Mouse (Mus musculus): Measurements from ENCODE around the gene Prdx2. TPM values are rescaled to one million over a fixed set of nuclear protein-coding genes. Genes with fewer than 3 reads are reported as not detected.

Prdx2 gene
- 100 to 1,000 TPM; 665 to 681 TPM for total RNA-seq (2021)

- peak; percentile 88 for DNase-seq
- intact Hi-C loops (cut with DNase I), result no loop called here
Measured at GRCm38 (mm10) chr8:84969241-84970134, at the start of gene Prdx2, which contains the start of the genes Gm49661 and Rnaseh2a. TSS of gene Prdx2 (plus strand) at chr8:84969587. TSS of gene Gm49661 (minus strand) at chr8:84969433. TSS of gene Rnaseh2a (minus strand) at chr8:84969767.

GRCm38 (mm10) chr8:84921596-84921995, 47.8 kb upstream of the Prdx2 start:
- intact Hi-C loops (cut with DNase I), result no loop called here

GRCm38 (mm10) chr8:84925557-84925956, 43.8 kb upstream of the Prdx2 start:
- no peak for DNase-seq
- intact Hi-C loops (cut with DNase I), result no loop called here

More at GRCm38 (mm10) chr8:84921596-84921995, 47.8 kb upstream of the Prdx2 start:
- DNase-seq, result no peak

GRCm38 (mm10) chr8:84927513-84927912, 41.9 kb upstream of the Prdx2 start:
- no peak for DNase-seq
- intact Hi-C loops (cut with DNase I), result no loop called here

- DNase-seq, result peak; percentile 82
- intact Hi-C loops (cut with DNase I), result no loop called here
Measured at GRCm38 (mm10) chr8:84928456-84929306, 40.7 kb upstream of the Prdx2 start.

- DNase-seq, result no peak
- intact Hi-C loops (cut with DNase I), result no loop called here
Measured at GRCm38 (mm10) chr8:84930582-84930981, 38.8 kb upstream of the Prdx2 start.

GRCm38 (mm10) chr8:84933767-84934559, 35.4 kb upstream of the Prdx2 start:
- DNase-seq, result no peak
- intact Hi-C loops (cut with DNase I), result no loop called here

- intact Hi-C loops (cut with DNase I), result no loop called here
- DNase-seq, result peak; percentile 83
Measured at GRCm38 (mm10) chr8:84934860-84935259, 34.5 kb upstream of the Prdx2 start.

- intact Hi-C loops (cut with DNase I), result no loop called here
- no peak for DNase-seq
Measured at GRCm38 (mm10) chr8:84935489-84935888, 33.9 kb upstream of the Prdx2 start.

GRCm38 (mm10) chr8:84936041-84936961, 33.1 kb upstream of the Prdx2 start:
- intact Hi-C loops (cut with DNase I), result no loop called here
- DNase-seq, result no peak

- intact Hi-C loops (cut with DNase I), result no loop called here
- peak; percentile 87 for DNase-seq
Measured at GRCm38 (mm10) chr8:84936962-84937546, 32.3 kb upstream of the Prdx2 start, which contains the start of gene Mast1. TSS of gene Mast1 (minus strand) at chr8:84937359.

- intact Hi-C loops (cut with DNase I), result no loop called here
- DNase-seq, result no peak
Measured at GRCm38 (mm10) chr8:84937620-84938485, 31.5 kb upstream of the Prdx2 start.

- intact Hi-C loops (cut with DNase I), result no loop called here
Measured at GRCm38 (mm10) chr8:84943699-84944098, 25.7 kb upstream of the Prdx2 start.

GRCm38 (mm10) chr8:84944478-84945160, 24.8 kb upstream of the Prdx2 start:
- intact Hi-C loops (cut with DNase I), result no loop called here
- peak; percentile 55 for DNase-seq

More at GRCm38 (mm10) chr8:84943699-84944098, 25.7 kb upstream of the Prdx2 start:
- no peak for DNase-seq

- intact Hi-C loops (cut with DNase I), result no loop called here
Measured at GRCm38 (mm10) chr8:84945235-84945632, 24.2 kb upstream of the Prdx2 start.

GRCm38 (mm10) chr8:84945633-84946527, 23.5 kb upstream of the Prdx2 start:
- DNase-seq, result peak; percentile 73
- intact Hi-C loops (cut with DNase I), result no loop called here

More at GRCm38 (mm10) chr8:84945235-84945632, 24.2 kb upstream of the Prdx2 start:
- DNase-seq, result peak; percentile 40

Data from left cerebral cortex, postnatal 4 days (tissue).